Mouse (Mus musculus) olfactory bulb, adult 2 months (tissue): Measurements from ENCODE around the gene Ces1c.

Experiments used
- CTCF ChIP-seq: fragments of 200-500 bp; IDR thresholded peaks from 2 replicates; pipeline ENCODE4 v1.5.1; 2012; ENCODE audit warnings: low read depth, mild to moderate bottlenecking, low read length, moderate library complexity; ENCODE audit not compliant: insufficient read depth
- POLR2A ChIP-seq: fragments of 200-500 bp; IDR thresholded peaks from 2 replicates; pipeline ENCODE4 v1.6.1; 2012; ENCODE audit warnings: mild to moderate bottlenecking, low read depth, low read length, moderate library complexity; ENCODE audit not compliant: insufficient read depth

DNA sequence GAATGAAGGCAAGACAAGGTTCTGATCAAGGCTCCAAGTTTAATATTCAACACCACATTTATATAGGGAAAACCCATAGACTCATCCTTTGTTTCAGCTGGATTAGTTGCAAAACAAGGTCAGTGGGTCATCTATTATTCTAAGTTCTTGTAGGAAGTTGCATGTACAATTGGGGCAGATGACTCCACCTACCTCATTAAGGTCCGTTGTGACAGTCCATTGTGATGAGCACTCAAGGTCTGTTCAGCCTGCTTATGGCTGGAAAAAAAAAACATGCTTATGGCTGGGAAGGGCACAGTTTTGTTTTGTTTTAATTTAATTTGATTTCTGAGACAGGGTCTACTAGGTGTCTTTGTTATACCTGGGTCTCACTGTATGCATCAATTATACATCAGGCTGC is 39.8 kb downstream of the Ces1c start:
- TF ChIP-seq POLR2A (no peak), CTCF (no peak)
